Mouse (Mus musculus): ENCODE measurements around the gene Arel1. TPM values are rescaled to one million over a fixed set of nuclear protein-coding genes. Genes with fewer than 3 reads are reported as not detected.

Gene Arel1
- polyA plus RNA-seq, 1 experiment from 2014 or later: 41.0 TPM

- no peak for ATAC-seq (ENCODE audit: low FRiP score)
- no peak overlapping the region for H3K9ac ChIP-seq
These were observed 55.7 kb downstream of the Arel1 start for GRCm38 (mm10) chr12:84914959-84915358.

DNA sequence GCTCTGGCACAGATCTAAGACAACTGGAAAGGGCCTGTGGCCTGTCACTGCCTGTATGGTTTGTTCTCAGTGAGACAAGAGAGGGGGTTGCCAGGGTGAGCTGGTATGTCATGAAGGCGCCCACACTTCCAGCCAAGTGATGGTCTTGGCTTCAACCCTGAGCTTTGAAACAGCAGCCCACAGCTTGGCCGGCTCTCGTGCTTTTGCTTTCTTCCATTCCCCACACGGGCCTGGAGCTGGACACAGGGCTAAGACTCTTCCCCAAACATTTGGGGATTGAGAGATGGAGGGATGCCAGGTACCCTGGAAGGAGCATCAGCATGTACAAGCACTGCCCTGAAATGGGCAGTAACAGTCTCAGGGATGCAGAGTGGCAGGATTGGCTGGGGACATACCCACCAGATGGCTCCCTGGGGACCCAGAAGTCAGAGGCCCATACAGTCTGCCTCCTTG, 58.0 kb downstream of the Arel1 start:
- peak; percentile 27 for DNase-seq (ENCODE audit: low spot score)
- no peaks in the 10 kb centered on the region for H3K9me3 ChIP-seq (ENCODE audit: control insufficient read depth, low read length)
- H3K4me1 ChIP-seq (replicated peaks; ENCODE audit: control insufficient read depth, insufficient read depth, low read length): peaks cover under 1% of the 10 kb centered on the region; the same call in 1 of the 2 replicates
- H3K4me2 ChIP-seq (replicated peaks): no peak overlapping the region
- H3K27me3 ChIP-seq (ENCODE audit: control insufficient read depth, insufficient read depth, low read length): no peaks in the 10 kb centered on the region
- peak; percentile 57; the same call in 1 of the 2 replicates for ATAC-seq (ENCODE audit: low FRiP score)
- 78% methylated on average over 4 of the region's 4 CpGs for WGBS
- no peak overlapping the region for H3K27ac ChIP-seq
- no peak overlapping the region for H3K4me3 ChIP-seq (replicated peaks; ENCODE audit: low read length)
- peaks cover 17% of the 10 kb centered on the region for H3K36me3 ChIP-seq (replicated peaks; ENCODE audit: control insufficient read depth, insufficient read depth)
- H3K9ac ChIP-seq: no peak overlapping the region

More at GRCm38 (mm10) chr12:84914959-84915358, 55.7 kb downstream of the Arel1 start:
- DNase-seq (ENCODE audit: low spot score): no peak
- Histone ChIP-seq H3K4me1 (replicated peaks; ENCODE audit: control insufficient read depth, insufficient read depth, low read length) (no peaks in the 10 kb centered on the region), H3K4me3 (replicated peaks; ENCODE audit: low read length) (no peak overlapping the region), H3K9me3 (ENCODE audit: control insufficient read depth, low read length) (no peaks in the 10 kb centered on the region), H3K27me3 (ENCODE audit: control insufficient read depth, insufficient read depth, low read length) (no peaks in the 10 kb centered on the region), H3K36me3 (replicated peaks; ENCODE audit: control insufficient read depth, insufficient read depth) (peaks cover 38% of the 10 kb centered on the region), H3K4me2 (replicated peaks) (no peak overlapping the region), H3K27ac (no peak overlapping the region)
- 91% methylated on average over 5 of the region's 5 CpGs for WGBS

DNA sequence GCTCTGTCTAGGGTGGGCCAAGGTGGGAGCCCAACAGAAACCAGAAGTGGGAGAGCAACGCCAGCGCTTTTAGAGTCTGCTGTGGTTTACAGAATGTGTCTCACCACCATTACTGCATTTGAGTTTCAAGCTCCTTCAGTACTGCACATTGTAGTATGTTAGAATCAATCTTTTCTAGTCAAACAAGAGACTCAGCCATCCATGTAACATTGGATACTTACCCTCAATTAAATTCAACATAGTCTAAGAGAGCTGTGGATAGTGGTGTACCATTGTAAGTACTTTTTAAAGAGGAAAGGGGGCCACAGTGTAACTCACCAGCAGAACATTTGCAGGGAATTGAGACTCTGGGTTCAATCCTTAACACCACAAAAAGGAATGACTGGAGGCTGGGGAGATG, 59.1 kb downstream of the Arel1 start:
- no peaks in the 10 kb centered on the region for H3K27me3 ChIP-seq (ENCODE audit: control insufficient read depth, insufficient read depth, low read length)
- no peak overlapping the region for H3K9ac ChIP-seq
- peaks cover 10% of the 10 kb centered on the region; the same call in 1 of the 2 replicates for H3K36me3 ChIP-seq (replicated peaks; ENCODE audit: control insufficient read depth, insufficient read depth)
- H3K4me1 ChIP-seq (replicated peaks; ENCODE audit: control insufficient read depth, insufficient read depth, low read length): peaks cover 10% of the 10 kb centered on the region
- DNase-seq (ENCODE audit: low spot score) (no peak), ATAC-seq (ENCODE audit: low FRiP score) (no peak)
- no peak overlapping the region for H3K4me2 ChIP-seq (replicated peaks)
- 79% methylated on average over 2 of the region's 2 CpGs for WGBS
- no peak overlapping the region for H3K27ac ChIP-seq
- H3K4me3 ChIP-seq (replicated peaks; ENCODE audit: low read length): no peak overlapping the region
- H3K9me3 ChIP-seq (ENCODE audit: control insufficient read depth, low read length): no peaks in the 10 kb centered on the region

- Histone ChIP-seq H3K4me2 (replicated peaks) (no peak overlapping the region), H3K9me3 (ENCODE audit: control insufficient read depth, low read length) (no peaks in the 10 kb centered on the region), H3K27me3 (ENCODE audit: control insufficient read depth, insufficient read depth, low read length) (no peaks in the 10 kb centered on the region), H3K27ac (no peak overlapping the region), H3K36me3 (replicated peaks; ENCODE audit: control insufficient read depth, insufficient read depth) (no peaks in the 10 kb centered on the region), H3K4me1 (replicated peaks; ENCODE audit: control insufficient read depth, insufficient read depth, low read length) (peaks cover 11% of the 10 kb centered on the region), H3K4me3 (replicated peaks; ENCODE audit: low read length) (no peak overlapping the region), H3K9ac (no peak overlapping the region)
- ATAC-seq (ENCODE audit: low FRiP score) (no peak), DNase-seq (ENCODE audit: low spot score) (no peak)
- WGBS: 91% methylated on average over 4 of the region's 4 CpGs
These were observed 60.6 kb downstream of the Arel1 start for GRCm38 (mm10) chr12:84910066-84910465.

GRCm38 (mm10) chr12:84907627-84908480, 62.8 kb downstream of the Arel1 start:
- H3K27me3 ChIP-seq (ENCODE audit: control insufficient read depth, insufficient read depth, low read length): no peaks in the 10 kb centered on the region
- peak overlapping the region; percentile 10 for H3K27ac ChIP-seq
- no peak overlapping the region for H3K9ac ChIP-seq
- no peak overlapping the region for H3K4me2 ChIP-seq (replicated peaks)
- 51% methylated on average over 10 of the region's 10 CpGs for whole genome bisulfite sequencing
- H3K4me1 ChIP-seq (replicated peaks; ENCODE audit: control insufficient read depth, insufficient read depth, low read length): peaks cover 11% of the 10 kb centered on the region
- DNase-seq (ENCODE audit: low spot score) (no peak), ATAC-seq (ENCODE audit: low FRiP score) (peak; percentile 79)
- H3K36me3 ChIP-seq (replicated peaks; ENCODE audit: control insufficient read depth, insufficient read depth): no peaks in the 10 kb centered on the region
- H3K9me3 ChIP-seq (ENCODE audit: control insufficient read depth, low read length): no peaks in the 10 kb centered on the region
- no peak overlapping the region for H3K4me3 ChIP-seq (replicated peaks; ENCODE audit: low read length)

DNA sequence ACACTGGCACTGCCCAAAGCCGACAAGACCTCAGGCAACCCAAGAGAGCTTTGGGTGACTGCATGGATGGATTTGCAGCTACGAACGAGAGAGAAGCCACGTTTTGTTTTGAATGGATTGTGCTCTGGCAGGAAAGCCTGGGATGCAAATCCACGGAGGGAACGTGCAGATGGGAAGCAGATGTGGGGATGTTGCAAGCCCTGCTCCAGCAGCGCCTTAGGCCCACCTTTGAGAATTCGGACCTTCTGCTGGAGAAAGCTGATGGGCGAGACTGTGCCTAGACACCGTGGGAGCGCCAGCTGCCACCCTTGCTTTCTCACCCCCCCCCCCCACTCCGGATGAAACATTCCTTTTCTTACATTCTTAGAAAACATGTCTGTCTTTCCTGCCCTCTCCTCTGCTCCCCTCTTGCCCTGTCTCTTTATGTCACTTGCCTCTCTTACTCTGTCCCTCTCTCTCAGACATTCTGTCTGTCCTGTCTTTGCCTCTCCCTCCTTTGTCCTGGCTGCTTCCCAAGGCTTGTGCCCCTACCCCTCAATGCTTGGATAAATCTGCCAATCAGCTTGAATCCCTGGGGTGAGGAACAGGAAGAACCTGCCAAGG, 63.6 kb downstream of the Arel1 start:
- no peaks in the 10 kb centered on the region for H3K36me3 ChIP-seq (replicated peaks; ENCODE audit: control insufficient read depth, insufficient read depth)
- H3K4me1 ChIP-seq (replicated peaks; ENCODE audit: control insufficient read depth, insufficient read depth, low read length): peaks cover 11% of the 10 kb centered on the region
- ATAC-seq (ENCODE audit: low FRiP score) (0 out of 2 replicates have a peak, but pooled peaks have one; percentile 24), DNase-seq (ENCODE audit: low spot score) (peak; percentile 42)
- no peaks in the 10 kb centered on the region for H3K27me3 ChIP-seq (ENCODE audit: control insufficient read depth, insufficient read depth, low read length)
- H3K4me3 ChIP-seq (replicated peaks; ENCODE audit: low read length): no peak overlapping the region
- no peak overlapping the region for H3K4me2 ChIP-seq (replicated peaks)
- H3K9me3 ChIP-seq (ENCODE audit: control insufficient read depth, low read length): no peaks in the 10 kb centered on the region
- H3K27ac ChIP-seq: peak overlapping the region; percentile 10
- 50% methylated on average over 12 of the region's 12 CpGs for WGBS
- H3K9ac ChIP-seq: no peak overlapping the region

GRCm38 (mm10) chr12:84904399-84904798, 66.3 kb downstream of the Arel1 start:
- no peak for ATAC-seq (ENCODE audit: low FRiP score)
- H3K36me3 ChIP-seq (replicated peaks; ENCODE audit: control insufficient read depth, insufficient read depth): no peaks in the 10 kb centered on the region
- WGBS: 76% methylated on average over 7 of the region's 7 CpGs

DNA sequence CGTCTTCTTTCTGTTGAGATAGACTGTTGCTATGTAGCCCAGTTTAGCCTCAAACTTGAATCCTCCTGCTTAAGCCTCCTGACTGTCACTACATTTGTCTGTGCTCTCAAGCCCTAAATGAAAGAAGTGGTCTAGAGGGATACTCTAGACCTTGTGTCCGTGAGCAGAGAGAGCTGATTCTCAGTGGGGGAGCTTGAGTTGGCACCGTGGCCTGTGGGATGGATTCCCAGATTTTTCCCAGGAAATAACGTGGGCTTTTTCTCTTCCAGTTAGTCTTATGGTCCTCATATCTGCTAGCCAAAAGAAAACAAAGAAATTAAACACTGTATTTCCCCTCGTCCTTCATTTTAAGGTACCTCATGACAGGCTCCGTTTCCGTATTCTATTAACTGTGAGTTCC, 70.4 kb downstream of the Arel1 start:
- no peaks in the 10 kb centered on the region for H3K36me3 ChIP-seq (replicated peaks; ENCODE audit: control insufficient read depth, insufficient read depth)
- WGBS: 80% methylated on average over 7 of the region's 7 CpGs
- H3K4me3 ChIP-seq (replicated peaks; ENCODE audit: low read length): no peak overlapping the region
- H3K9me3 ChIP-seq (ENCODE audit: control insufficient read depth, low read length): no peaks in the 10 kb centered on the region
- ATAC-seq (ENCODE audit: low FRiP score) (no peak), DNase-seq (ENCODE audit: low spot score) (no peak)
- H3K4me2 ChIP-seq (replicated peaks): no peak overlapping the region
- no peaks in the 10 kb centered on the region for H3K4me1 ChIP-seq (replicated peaks; ENCODE audit: control insufficient read depth, insufficient read depth, low read length)
- H3K27me3 ChIP-seq (ENCODE audit: control insufficient read depth, insufficient read depth, low read length): no peaks in the 10 kb centered on the region
- H3K27ac ChIP-seq: no peak overlapping the region
- no peak overlapping the region for H3K9ac ChIP-seq

More at GRCm38 (mm10) chr12:84904399-84904798, 66.3 kb downstream of the Arel1 start:
- DNase-seq (ENCODE audit: low spot score): no peak
- Histone ChIP-seq H3K27me3 (ENCODE audit: control insufficient read depth, insufficient read depth, low read length) (no peaks in the 10 kb centered on the region), H3K4me1 (replicated peaks; ENCODE audit: control insufficient read depth, insufficient read depth, low read length) (peaks cover 11% of the 10 kb centered on the region), H3K9ac (no peak overlapping the region), H3K4me2 (replicated peaks) (no peak overlapping the region), H3K4me3 (replicated peaks; ENCODE audit: low read length) (no peak overlapping the region), H3K9me3 (ENCODE audit: control insufficient read depth, low read length) (no peaks in the 10 kb centered on the region), H3K27ac (no peak overlapping the region)

DNA sequence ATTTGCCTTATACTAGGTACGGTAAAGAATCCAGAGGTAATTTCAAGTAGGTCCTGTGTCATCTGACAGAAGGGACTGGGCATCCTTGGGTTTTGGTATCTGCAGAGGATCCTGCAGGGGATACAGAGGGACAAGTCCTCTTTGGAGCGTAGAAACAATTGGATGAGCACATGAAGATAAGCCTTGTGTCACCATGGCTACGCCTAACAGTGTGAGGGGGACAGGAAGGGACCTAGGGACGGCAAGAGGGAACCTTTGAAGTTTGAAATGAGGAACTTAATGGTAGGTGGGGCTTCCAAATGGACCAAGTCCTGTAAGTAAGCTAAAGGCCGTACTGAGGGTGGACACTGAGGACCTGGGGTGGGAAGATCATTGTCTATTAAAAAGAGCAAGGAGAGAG, 73.4 kb downstream of the Arel1 start:
- H3K27me3 ChIP-seq (ENCODE audit: control insufficient read depth, insufficient read depth, low read length): no peaks in the 10 kb centered on the region
- 84% methylated on average over 5 of the region's 5 CpGs for WGBS
- H3K27ac ChIP-seq: no peak overlapping the region
- no peak overlapping the region for H3K9ac ChIP-seq
- no peak overlapping the region for H3K4me3 ChIP-seq (replicated peaks; ENCODE audit: low read length)
- H3K4me2 ChIP-seq (replicated peaks): no peak overlapping the region
- no peaks in the 10 kb centered on the region for H3K36me3 ChIP-seq (replicated peaks; ENCODE audit: control insufficient read depth, insufficient read depth)
- no peak for DNase-seq (ENCODE audit: low spot score)
- ATAC-seq (ENCODE audit: low FRiP score): no peak
- H3K4me1 ChIP-seq (replicated peaks; ENCODE audit: control insufficient read depth, insufficient read depth, low read length): no peaks in the 10 kb centered on the region
- no peaks in the 10 kb centered on the region for H3K9me3 ChIP-seq (ENCODE audit: control insufficient read depth, low read length)
